Mouse (Mus musculus) midbrain, embryonic 12.5 days (tissue): ENCODE data around the gene Gm10097. TPM values are rescaled to one million over a fixed set of nuclear protein-coding genes. Genes with fewer than 3 reads are reported as not detected.

Experiments
- ATAC-seq: fragments of 200-750 bp; cut with Nextera tagmentation; 2 replicates; pipeline ENCODE4 v1.8.0; 2017; ENCODE audit warnings: low read depth, moderate TSS enrichment, moderate library complexity; ENCODE audit not compliant: low FRiP score
- H3K27ac ChIP-seq: fragments of 300-500 bp; sonication (generic); replicated peaks from 2 replicates; pipeline ENCODE4 v1.5.1; 2016; ENCODE audit warnings: mild to moderate bottlenecking
- H3K27me3 ChIP-seq: fragments of 300-500 bp; sonication (generic); 2 replicates; pipeline ENCODE4 v1.6.1; 2016; ENCODE audit warnings: mild to moderate bottlenecking
- H3K36me3 ChIP-seq: fragments of 300-500 bp; sonication (generic); 2 replicates; pipeline ENCODE4 v1.6.1; 2016
- H3K4me1 ChIP-seq: fragments of 300-500 bp; sonication (generic); 2 replicates; pipeline ENCODE4 v1.6.1; 2016
- H3K4me2 ChIP-seq: fragments of 300-500 bp; sonication (generic); replicated peaks from 2 replicates; pipeline ENCODE4 v1.6.1; 2016; ENCODE audit warnings: mild to moderate bottlenecking, moderate library complexity
- H3K4me3 ChIP-seq: fragments of 300-500 bp; sonication (generic); 2 replicates; pipeline ENCODE4 v1.5.1; 2016; ENCODE audit warnings: mild to moderate bottlenecking
- H3K9ac ChIP-seq: fragments of 300-500 bp; sonication (generic); replicated peaks from 2 replicates; pipeline ENCODE4 v1.6.1; 2016; ENCODE audit warnings: mild to moderate bottlenecking, moderate library complexity
- H3K9me3 ChIP-seq: fragments of 300-500 bp; sonication (generic); 2 replicates; pipeline ENCODE4 v1.6.1; 2016; ENCODE audit warnings: mild to moderate bottlenecking
- WGBS: fragments of 180-500 bp; shearing (Covaris S2); methylation state at CpG from one replicate; pipeline ENCODE4 v1.1.7; 2016; 5-methylcytosine and 5-hydroxymethylcytosine counted together
- polyA plus RNA-seq: library from polyadenylated mRNA; unstranded; fragments of >200 nt; fragmentation: Nextera tagmentation; extraction: Ambion mirVana; gene quantifications from 2 replicates; pipeline ENCODE4 v1.2.1, GENCODE M21; 2016

The Gm10097 gene
- polyA plus RNA-seq, 1 experiment from 2014 or later: not detected

GRCm38 (mm10) chr10:5087336-5087735, 18.3 kb downstream of the Gm10097 start:
- Histone ChIP-seq H3K27ac (no peak overlapping the region), H3K9ac (no peak overlapping the region), H3K27me3 (no peaks in the 10 kb centered on the region), H3K9me3 (no peaks in the 10 kb centered on the region), H3K36me3 (no peaks in the 10 kb centered on the region), H3K4me1 (no peaks in the 10 kb centered on the region), H3K4me3 (no peak overlapping the region), H3K4me2 (no peak overlapping the region)
- WGBS: 88% methylated on average over 7 of the region's 7 CpGs
- no peak for ATAC-seq

- H3K36me3 ChIP-seq: no peaks in the 10 kb centered on the region
- H3K4me1 ChIP-seq: no peaks in the 10 kb centered on the region
- ATAC-seq: no peak
- no peak overlapping the region for H3K27ac ChIP-seq
- H3K4me2 ChIP-seq: no peak overlapping the region
- WGBS: 95% methylated on average over 4 of the region's 4 CpGs
- no peak overlapping the region for H3K4me3 ChIP-seq
- no peaks in the 10 kb centered on the region for H3K27me3 ChIP-seq
- no peaks in the 10 kb centered on the region for H3K9me3 ChIP-seq
- H3K9ac ChIP-seq: no peak overlapping the region
These were observed 20.1 kb downstream of the Gm10097 start for GRCm38 (mm10) chr10:5089133-5089532.

- no peaks in the 10 kb centered on the region for H3K9me3 ChIP-seq
- H3K4me2 ChIP-seq: no peak overlapping the region
- no peak for ATAC-seq
- H3K36me3 ChIP-seq: no peaks in the 10 kb centered on the region
- no peaks in the 10 kb centered on the region for H3K27me3 ChIP-seq
- H3K27ac ChIP-seq: no peak overlapping the region
- no peak overlapping the region for H3K9ac ChIP-seq
- WGBS: 82% methylated on average over 10 of the region's 10 CpGs
- H3K4me1 ChIP-seq: no peaks in the 10 kb centered on the region
- no peak overlapping the region for H3K4me3 ChIP-seq
These were observed 28.2 kb downstream of the Gm10097 start for GRCm38 (mm10) chr10:5096996-5097753.

GRCm38 (mm10) chr10:5097754-5098137, 28.8 kb downstream of the Gm10097 start:
- no peak for ATAC-seq
- Histone ChIP-seq H3K9ac (no peak overlapping the region), H3K27ac (no peak overlapping the region), H3K4me1 (no peaks in the 10 kb centered on the region), H3K9me3 (no peaks in the 10 kb centered on the region), H3K36me3 (no peaks in the 10 kb centered on the region), H3K4me3 (no peak overlapping the region), H3K4me2 (no peak overlapping the region), H3K27me3 (no peaks in the 10 kb centered on the region)
- WGBS: 78% methylated on average over 2 of the region's 2 CpGs

- Histone ChIP-seq H3K36me3 (0 out of 2 replicates have a peak, but pooled peaks cover 4% of the 10 kb centered on the region), H3K27me3 (no peaks in the 10 kb centered on the region), H3K4me1 (no peaks in the 10 kb centered on the region), H3K9ac (no peak overlapping the region), H3K27ac (no peak overlapping the region), H3K4me2 (no peak overlapping the region), H3K4me3 (no peak overlapping the region), H3K9me3 (no peaks in the 10 kb centered on the region)
- no peak for ATAC-seq
- WGBS: 92% methylated on average over 5 of the region's 5 CpGs
These were observed 41.8 kb downstream of the Gm10097 start for GRCm38 (mm10) chr10:5110773-5111172.

- no peak for ATAC-seq
- Histone ChIP-seq H3K27me3 (no peaks in the 10 kb centered on the region), H3K36me3 (0 out of 2 replicates have a peak, but pooled peaks cover 4% of the 10 kb centered on the region), H3K4me2 (no peak overlapping the region), H3K27ac (no peak overlapping the region), H3K4me1 (no peaks in the 10 kb centered on the region), H3K9me3 (no peaks in the 10 kb centered on the region), H3K4me3 (no peak overlapping the region), H3K9ac (no peak overlapping the region)
- WGBS: 86% methylated on average over 5 of the region's 5 CpGs
These were observed 47.2 kb downstream of the Gm10097 start for GRCm38 (mm10) chr10:5116155-5116554.

- H3K4me3 ChIP-seq: no peak overlapping the region
- no peak overlapping the region for H3K4me2 ChIP-seq
- H3K36me3 ChIP-seq: 0 out of 2 replicates have a peak, but pooled peaks cover 4% of the 10 kb centered on the region
- 90% methylated on average over 6 of the region's 6 CpGs for WGBS
- no peaks in the 10 kb centered on the region for H3K4me1 ChIP-seq
- H3K9ac ChIP-seq: no peak overlapping the region
- no peaks in the 10 kb centered on the region for H3K9me3 ChIP-seq
- no peaks in the 10 kb centered on the region for H3K27me3 ChIP-seq
- no peak overlapping the region for H3K27ac ChIP-seq
- ATAC-seq: no peak
These were observed 47.7 kb downstream of the Gm10097 start for GRCm38 (mm10) chr10:5116720-5117119.
